Mouse (Mus musculus): ENCODE data around the gene Zfp280c.

The Zfp280c gene

DNA sequence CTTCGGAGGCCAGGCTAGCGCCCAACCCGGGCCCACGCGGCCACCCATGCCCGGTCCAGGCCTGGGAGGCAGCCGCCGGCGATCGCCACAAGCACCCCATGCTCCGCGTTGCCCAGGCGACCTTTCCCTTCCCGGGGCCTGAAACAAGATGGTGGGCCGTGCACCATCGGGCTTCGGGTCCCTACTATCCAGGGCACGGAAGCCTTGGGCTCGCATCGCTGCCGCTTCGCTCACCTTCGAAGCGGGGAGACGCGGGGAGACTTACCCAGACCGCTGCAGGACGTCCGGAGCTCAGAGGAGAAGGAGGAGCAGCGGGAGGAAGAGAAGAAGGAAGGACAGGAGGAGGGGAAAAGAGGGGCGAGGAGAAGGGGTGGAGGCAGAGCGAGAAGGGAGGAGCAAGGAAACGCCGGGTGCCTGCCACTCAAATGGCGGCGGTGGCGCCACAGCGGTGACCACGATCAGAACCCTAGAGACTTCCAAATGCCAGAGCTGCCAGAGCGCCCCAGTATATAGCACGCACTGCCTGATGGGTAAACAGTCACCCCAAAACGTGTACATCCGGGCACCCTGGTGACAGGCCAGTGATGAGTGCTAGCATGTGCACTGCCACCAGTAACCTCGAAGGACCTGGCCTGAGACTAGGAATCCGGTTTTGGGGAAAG, at the start of gene Zfp280c:
TSS of gene Zfp280c (minus strand) at position 406 of the 662 bp plus-strand sequence.
- peak; percentile 60 for DNase-seq (ENCODE audit: low spot score)

DNA sequence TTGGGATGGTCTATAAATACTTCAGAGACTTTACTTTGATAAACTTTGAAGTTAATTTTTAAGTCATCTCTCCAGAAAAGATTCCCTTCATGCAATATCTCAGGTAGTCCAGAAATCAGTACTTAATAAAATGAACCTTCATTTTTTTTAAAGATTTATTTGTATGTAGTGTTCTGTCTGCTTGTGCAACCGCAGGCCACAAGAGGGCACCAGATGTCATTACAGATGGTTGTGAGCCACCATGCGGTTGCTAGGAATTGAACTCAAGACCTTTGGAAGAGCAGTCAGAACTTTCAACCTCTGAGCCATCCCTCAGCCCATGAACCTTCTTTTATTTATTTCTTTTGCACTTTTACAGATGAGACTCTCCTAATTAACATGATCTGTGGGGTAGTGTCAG, 42.7 kb upstream of the Zfp280c start:
- DNase-seq (ENCODE audit: low spot score), result no peak

DNA sequence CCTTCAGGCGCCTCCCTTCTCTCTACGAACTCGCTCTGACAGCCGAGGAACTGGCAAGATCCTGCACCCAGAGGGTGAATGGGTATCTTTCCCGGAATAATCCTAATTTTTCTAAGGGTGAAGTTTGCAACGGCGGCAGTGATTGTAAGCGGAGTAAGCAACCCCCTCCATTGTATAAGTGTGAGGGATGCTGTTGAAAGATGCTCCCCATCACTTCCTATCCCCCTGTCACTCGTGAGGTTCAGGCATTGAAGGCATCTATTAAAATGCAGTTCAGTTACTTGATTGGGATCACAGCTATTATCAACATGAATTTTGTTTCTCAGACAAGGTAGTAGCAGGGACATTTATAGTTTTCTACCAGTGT, 29.7 kb upstream of the Zfp280c start:
- no peak for DNase-seq (ENCODE audit: low spot score)

DNA sequence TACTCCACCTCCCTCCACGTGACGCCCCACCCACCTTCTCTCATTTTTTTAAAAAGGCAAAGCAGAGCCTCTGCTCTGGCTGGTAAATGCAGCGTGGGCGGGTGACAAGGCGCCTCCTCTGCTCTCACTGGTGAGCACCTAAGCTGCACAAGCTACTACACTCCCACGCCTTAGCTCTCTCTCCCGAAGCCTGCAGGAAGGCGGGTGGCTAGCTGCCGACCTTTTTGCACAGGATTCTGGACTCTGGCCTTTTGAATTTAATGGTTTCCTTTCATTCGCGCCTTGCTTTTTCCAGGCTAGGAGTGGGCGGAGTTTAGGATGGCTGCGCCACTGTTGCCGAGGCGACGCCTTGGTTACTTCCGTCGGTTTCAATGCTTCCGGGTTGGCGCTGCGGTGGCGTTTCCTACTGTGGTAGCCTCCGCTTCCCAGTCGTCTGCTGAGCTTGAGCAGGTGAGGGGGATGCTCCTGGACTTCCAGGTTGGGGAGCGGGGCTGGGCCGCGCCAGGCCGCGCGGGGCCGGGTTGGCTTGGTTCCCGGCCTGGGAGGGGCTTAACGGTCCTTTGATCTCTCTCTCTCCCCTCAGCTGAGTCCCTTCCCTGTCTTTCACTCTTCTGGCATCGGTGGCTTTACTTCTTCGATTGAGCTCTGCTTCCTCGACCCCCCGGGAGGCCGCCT, 29.2 kb upstream of the Zfp280c start, which contains the start of gene Slc25a14:
TSS of gene Slc25a14 (plus strand) at position 35 of the 675 bp plus-strand sequence.
- peak; percentile 76 for DNase-seq (ENCODE audit: low spot score)

DNA sequence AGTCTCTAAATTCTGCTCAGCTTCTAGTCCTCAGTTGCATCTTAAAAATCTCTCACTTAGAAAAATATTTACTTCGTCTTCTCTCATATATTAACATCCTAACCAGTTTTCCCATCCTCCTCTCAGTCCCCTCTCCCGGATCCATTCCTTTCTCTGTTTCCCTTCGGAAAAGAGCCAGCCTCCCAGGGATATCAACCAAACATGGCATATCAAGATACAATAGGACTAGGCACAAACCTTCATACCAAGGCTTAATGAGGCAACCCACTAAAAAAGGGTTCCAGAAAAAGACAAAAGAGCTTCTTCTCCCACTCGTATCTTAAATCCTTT, 28.7 kb upstream of the Zfp280c start:
- DNase-seq (ENCODE audit: low spot score), result no peak

DNA sequence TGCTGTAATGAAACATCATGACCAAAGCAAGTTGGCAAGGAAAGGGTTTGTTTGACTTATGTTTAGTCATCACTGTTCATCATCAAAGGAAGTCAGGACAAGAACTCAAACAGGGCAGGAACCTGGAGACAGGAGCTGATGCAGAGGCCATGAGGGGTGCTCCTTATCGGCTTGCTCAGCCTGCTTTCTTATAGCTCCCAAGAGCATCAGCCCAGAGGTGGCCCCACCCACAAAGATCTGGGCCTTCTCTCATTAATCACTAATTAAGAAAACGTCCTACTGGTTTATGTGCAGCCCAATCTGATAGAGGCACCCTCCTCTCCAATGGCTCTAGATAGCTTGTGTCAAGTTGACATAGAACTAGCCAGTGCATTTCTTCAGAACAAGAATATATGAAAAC, 10.6 kb upstream of the Zfp280c start:
- no peak for DNase-seq (ENCODE audit: low spot score)

DNA sequence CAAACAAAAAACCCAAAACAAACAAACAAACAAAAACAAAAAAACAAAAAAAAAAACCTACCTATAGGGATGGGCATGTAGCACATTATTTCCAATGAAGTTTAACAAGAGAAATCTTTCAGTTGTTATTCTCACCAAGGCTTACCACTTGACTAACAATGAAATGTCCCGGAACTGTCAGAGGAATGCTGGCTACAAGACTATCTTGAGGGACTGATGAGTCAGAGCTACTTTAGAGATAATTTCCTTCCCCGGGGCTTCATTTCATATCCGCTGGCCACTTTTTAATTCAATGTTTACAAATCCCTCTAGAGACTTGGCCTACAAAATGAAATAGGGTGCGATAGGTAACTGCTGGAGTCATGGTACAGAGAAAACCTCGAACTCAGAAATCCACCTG, 2.6 kb upstream of the Zfp280c start:
- DNase-seq (ENCODE audit: low spot score), result no peak

DNA sequence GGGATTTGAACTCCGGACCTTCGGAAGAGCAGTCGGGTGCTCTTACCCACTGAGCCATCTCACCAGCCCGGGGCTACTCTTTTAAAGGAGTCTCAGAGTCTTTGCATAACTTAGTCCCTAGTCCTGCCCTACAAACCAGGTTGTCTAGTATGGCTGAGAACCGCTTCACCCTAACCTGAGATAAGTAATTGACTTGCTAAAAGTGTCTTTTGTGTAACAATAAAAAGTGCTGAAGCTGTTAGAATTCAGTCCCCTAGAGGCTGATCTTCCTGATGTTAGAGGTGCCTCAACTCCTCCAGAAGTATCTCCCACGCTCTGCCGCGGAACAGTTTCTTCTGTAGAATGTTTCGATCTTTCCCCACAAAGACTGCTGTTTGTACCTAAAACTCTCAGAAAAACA, 1.7 kb upstream of the Zfp280c start:
- no peak for DNase-seq (ENCODE audit: low spot score)

DNA sequence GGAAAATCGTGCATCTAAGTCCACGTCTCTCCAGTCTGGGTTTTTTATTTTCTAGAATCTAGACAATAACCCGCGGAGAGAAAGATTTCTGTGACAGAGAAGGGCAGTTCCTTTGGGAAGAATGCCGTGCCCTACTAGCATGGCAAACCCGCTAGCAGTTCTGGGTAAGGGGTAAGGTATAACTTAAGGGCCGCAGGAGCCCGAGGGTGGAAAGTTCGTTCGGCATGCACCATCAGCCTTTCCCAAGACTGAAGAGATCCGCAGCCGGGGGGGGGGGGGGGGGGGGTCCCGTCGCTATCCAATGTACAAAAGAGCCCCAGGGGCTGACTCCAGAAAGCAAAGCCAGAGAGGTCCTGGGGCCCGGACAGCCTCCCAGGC, 594 bp downstream of the Zfp280c start:
- no peak for DNase-seq (ENCODE audit: low spot score)

DNA sequence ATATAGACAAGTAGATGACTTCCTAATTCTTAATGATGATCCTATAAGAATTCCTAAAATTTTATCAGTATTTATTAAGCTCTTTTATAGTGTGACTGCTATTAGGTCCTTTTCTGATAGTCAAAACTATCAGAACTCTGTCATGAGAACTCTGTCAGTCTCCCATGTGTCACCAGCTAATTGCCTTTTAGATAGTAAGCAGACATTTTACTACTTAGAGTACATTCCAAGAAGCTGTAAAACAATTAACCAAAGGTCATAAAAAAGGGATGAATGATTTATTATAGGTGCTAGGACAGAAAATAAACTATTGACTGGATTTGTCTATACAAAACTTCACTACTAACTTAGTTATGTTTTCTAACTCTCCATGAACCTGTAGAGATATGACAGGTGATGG, 11.0 kb downstream of the Zfp280c start:
- DNase-seq (ENCODE audit: low spot score), result no peak

DNA sequence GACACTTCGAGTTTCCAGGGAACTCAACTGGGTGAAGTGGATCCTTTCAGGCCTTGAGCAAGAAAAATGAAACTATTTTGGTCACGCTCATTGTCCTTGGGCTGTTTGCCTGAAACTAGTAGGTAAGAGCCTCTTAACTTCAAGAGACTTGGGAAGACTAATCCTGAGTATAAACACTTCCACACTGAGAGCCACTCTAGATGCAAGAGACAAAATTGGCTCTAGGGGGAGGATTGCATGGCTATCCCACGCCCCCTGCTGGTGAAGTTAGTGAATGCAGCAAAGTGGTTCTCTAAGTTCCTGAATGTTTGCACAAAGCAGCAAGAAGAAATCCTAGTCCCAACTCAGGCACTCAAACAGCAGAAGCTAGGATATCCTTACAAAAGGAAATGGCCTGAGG, 62.1 kb downstream of the Zfp280c start:
- peak; percentile 77 for DNase-seq (ENCODE audit: low spot score)

DNA sequence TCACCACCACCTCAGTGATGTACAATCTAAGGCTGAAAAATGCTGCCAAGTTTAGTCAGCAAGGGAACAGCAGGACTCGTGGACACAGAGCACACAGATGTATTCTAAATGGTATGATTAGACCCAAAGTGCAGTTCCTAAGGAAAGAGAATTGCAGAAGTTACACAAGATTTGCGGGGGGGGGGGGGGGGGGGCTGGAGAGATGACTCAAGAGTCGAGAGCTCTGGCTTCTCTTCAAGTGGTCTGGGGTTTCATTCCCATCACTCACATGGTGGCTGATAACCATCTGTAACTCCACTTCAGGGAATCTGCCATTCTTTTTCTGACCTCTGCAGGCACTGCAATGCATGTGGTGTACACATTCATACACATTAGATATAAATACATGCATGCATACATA, 67.9 kb downstream of the Zfp280c start:
- DNase-seq (ENCODE audit: low spot score), result no peak

DNA sequence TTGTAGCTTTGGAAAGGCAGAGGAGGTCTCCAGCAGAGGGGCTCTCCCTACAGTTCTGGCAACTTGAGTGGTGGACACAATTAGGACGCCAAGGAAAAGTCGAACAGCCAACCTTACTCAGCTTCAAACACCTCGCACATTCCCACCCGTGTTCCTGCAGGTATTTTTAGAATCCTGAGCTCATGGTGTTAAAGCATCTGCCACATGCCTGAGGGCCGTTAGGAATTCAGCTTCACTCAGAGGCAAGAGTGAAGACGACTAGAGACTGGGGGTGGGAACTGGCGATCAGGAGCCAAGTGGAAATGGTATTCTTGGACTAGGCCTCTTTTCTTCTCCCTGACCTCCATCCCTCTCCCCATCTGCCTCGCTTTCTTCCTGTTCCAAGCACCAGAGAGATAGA, 68.4 kb downstream of the Zfp280c start:
- DNase-seq (ENCODE audit: low spot score), result no peak

DNA sequence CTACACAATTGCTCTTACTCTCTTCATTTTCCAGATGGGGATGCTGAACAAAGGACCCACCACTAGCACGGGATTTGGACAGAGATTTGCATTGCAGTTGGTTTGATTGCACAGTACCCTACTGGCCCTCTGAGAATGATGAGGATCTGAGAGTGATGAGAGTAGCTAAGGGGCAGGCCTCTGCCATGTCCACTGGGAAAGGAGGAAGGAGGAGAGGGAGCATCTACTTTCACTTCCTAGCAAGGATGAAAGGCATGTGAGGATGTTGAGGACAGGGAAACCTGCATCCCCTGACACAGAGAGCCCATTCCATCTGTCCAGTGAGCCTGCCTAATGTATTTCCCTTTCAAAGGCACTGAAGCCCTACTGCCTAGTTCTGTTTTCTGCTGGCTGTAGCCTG, 69.0 kb downstream of the Zfp280c start:
- DNase-seq (ENCODE audit: low spot score), result no peak

DNA sequence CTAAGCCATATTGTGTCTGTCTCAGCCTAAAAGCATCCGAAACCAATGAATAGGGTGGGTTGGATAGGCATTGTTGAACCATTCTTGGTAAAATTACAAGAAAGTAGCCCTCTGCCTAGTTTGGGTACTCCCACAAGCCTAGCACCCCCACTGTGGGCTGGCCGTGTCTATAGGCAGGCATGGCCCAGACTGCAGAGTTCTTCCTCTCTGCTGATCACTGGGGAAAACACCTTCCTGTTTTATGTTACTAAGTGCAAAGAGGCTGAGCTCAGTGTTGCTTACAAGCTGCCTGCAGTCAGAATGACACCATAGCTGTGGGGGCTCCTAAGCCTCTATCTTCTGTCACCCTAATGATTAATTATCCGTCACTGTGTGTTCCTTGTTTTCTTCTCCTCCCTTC, 70.8 kb downstream of the Zfp280c start:
- no peak for DNase-seq (ENCODE audit: low spot score)

DNA sequence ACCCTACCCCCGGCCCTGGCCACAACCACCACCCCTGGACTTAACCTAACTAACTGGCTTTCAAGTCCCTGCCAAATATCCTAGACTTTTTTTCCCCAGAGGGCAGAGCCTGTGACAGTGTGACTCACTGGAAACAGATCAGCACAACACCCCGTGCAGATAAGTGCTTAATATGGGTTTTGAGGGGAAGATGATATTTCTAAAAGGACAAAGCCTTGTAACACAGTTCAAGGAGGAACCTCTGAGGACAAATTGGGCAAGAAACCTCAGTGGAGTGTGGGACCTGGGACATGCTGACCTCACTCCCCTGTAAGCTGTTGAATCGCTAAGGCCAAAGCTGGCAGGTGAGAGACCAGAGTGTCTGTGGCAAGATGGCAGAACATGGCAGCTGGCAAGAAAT, 72.7 kb downstream of the Zfp280c start:
- DNase-seq (ENCODE audit: low spot score), result no peak

DNA sequence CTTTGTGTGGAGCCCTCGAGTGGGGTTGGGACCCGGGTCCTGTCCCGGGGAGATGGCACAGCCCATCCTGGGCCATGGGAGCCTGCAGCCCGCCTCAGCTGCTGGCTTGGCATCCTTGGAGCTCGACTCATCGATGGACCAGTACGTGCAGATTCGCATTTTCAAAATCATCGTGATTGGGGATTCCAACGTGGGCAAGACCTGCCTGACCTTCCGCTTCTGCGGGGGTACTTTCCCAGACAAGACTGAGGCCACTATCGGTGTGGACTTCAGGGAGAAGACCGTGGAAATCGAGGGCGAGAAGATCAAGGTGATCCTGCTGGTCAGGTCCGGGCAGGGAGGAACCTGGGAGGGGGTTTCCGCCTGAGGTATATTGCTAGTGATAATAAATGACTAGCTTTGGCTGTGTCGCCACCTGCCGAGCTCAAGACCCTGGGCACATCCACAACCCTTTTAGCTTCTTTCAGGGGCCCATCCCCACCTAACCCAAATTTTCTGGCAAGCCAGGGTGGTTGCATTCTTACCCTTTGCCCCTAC, 74.7 kb downstream of the Zfp280c start:
- no peak for DNase-seq (ENCODE audit: low spot score)

DNA sequence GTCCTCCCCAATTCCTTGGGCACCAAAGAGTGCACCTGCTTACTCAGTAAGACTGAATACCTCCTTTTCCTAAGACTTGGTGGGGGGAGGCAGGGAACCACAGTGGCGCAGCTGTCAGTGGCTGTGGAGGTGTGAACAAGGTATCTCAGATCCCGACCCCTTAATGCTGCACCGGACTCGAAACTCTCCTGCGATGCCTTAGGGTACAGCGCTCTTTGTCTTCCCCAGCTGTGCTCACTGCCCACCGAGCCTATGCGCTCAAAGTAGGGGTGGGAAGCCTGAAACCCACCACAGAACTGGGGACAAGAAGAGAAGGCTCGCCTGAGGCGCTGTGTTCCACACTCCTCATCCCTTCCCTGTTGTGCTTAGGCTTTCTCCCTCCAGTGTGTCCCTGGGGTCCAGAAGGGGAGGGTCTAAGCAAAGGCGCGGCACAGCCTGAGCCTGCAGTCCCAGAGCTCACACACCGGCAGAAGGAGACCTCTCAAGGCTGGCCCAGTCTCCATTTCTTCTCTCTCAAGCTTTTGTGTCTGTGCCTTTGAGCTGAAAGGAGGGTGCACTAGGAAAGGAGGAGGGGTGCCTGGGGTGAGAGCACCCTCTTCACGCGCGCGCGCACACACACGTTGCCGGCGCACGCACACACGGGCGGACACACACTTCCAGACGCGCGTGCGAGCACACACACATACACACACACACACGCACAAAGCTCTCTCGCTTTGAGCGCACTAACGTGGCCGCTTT, 75.3 kb downstream of the Zfp280c start, which contains the start of gene Rab33a:
TSS of gene Rab33a (plus strand) at position 478 of the 741 bp plus-strand sequence.
- no peak for DNase-seq (ENCODE audit: low spot score)

DNA sequence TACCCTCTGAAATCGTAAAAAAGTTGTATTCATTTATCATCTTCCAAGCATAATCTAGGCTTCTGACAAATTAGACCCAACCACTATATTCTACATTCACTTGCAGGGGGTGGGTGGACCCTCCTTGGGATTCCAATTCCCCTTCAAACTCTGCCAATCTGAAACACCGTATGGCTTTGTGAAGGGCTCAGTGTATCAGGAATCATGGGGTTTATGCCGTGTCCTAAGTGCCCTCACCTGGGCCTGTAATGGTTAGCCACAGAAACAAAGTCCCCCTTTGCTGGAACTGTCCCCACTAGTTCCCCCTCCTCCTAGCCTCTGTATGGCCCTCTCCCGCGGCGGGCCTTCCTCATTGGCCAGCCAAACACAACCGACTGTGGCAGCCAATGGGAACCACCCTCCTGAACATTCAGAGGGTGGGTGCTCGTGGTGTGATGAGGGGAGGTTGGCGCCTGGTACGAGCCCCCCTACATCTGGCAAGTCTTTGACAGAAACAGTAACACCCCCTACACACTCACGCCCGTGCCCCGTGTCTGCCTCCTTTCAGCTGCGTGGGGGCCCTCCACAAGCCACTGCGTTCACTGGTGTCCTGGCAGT, 76.0 kb downstream of the Zfp280c start:
- no peak for DNase-seq (ENCODE audit: low spot score)

DNA sequence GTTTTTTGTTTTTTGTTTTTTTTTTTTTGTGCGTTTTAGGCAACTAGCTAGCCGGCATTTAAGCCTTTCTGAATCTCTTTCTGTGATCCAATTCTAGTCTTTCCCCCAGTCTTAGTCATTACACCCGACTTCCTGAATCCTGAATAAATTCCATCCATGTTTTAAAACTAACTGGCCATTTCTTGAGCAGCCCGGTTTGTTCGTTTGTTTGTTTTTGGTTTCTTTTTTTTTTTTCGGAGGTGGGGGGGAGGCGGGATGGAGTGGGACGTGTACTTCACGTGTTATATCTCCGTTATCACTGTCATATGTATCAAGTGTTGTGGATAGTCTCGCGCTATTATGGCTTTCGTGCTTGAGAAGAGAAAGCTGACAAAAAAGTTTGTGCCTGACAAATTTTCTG, 80.5 kb downstream of the Zfp280c start:
- DNase-seq (ENCODE audit: low spot score), result peak; percentile 10

DNA sequence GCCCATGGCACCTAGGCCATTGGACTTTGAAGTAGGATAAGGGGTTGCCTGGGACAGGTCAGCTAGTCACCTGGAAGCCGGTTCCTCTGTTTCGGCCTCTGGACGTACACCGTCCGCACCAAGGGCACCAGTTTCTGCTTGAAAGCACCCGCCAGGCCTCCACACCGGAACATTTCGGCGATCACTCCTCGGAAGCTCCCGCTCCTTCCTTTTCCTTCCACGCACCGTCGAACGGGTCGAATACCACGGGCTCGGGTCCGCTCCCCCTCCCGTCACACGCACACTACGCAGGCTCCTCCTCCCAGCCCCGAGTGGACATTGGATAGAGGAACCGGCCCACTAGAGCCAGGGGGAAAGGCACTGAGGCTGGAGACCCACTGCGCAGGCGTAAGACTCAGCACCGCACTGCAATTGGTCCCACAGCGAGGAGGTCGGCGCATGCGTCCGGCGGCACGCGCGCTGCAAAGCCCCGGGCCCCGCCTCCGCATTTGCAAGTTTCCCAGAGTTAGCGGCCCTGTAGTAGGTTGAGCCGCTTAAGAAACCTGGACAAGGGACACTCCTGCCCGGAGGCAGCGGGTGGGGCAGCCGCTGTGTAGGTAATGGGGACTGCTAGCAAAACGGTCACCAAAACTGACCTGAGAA, 81.0 kb downstream of the Zfp280c start, which contains the start of gene Aifm1:
TSS of gene Aifm1 (minus strand) at position 398 of the 642 bp plus-strand sequence.
- DNase-seq (ENCODE audit: low spot score), result peak; percentile 95

DNA sequence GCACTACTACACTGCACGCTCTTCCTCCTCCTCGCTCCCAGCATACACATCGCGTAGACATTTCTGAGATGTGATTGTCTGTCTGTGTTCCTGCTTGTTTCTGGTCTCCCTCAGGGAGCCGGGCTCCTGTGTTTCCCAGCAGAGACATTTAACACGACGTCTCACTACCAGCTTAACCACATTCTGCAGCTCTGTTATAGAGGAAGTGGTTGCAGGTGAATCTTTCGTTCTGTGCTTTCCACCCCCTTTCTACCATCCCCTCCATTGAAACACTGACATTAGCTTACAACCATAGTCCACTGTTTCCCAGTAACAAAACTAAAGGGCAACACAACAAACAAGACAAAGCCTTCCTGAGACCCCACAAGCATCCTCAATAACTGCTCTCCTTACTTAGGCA, 100.5 kb downstream of the Zfp280c start:
- DNase-seq (ENCODE audit: low spot score), result no peak
